Mouse (Mus musculus) stomach, embryonic 16.5 days (tissue): ENCODE results near the gene Hspb8. TPM values are rescaled to one million over a fixed set of nuclear protein-coding genes. Genes with fewer than 3 reads are reported as not detected.
A peak's percentile ranks its signal among the peaks of the same experiment; 100 is the strongest.

ENCODE experiments used
- ATAC-seq: fragments of 200-750 bp; cut with Nextera tagmentation; 2 replicates; pipeline ENCODE4 v1.8.0; 2017; ENCODE audit warnings: moderate number of reproducible peaks, moderate TSS enrichment; ENCODE audit not compliant: insufficient read depth, low FRiP score
- H3K27ac ChIP-seq: fragments of 300-500 bp; sonication (generic); 2 replicates; pipeline ENCODE4 v1.5.1; 2014; ENCODE audit warnings: low read length
- H3K27me3 ChIP-seq: fragments of 300-500 bp; sonication (generic); 2 replicates; pipeline ENCODE4 v1.6.1; 2014; ENCODE audit warnings: low read length, control low read depth, mixed read lengths; ENCODE audit not compliant: control insufficient read depth, insufficient read depth
- H3K36me3 ChIP-seq: fragments of 300-500 bp; sonication (generic); 2 replicates; pipeline ENCODE4 v1.6.1; 2014; ENCODE audit warnings: low read length; ENCODE audit not compliant: control insufficient read depth, insufficient read depth
- H3K4me1 ChIP-seq: fragments of 300-500 bp; sonication (generic); 2 replicates; pipeline ENCODE4 v1.6.1; 2014; ENCODE audit warnings: low read length, control low read depth, mixed read lengths; ENCODE audit not compliant: control insufficient read depth, insufficient read depth
- H3K4me2 ChIP-seq: fragments of 300-500 bp; sonication (generic); 2 replicates; pipeline ENCODE4 v1.6.1; 2014; ENCODE audit warnings: low read depth, low read length, mixed read lengths
- H3K4me3 ChIP-seq: fragments of 300-500 bp; sonication (generic); replicated peaks from 2 replicates; pipeline ENCODE4 v1.5.1; 2014; ENCODE audit warnings: mild to moderate bottlenecking, low read length
- H3K9ac ChIP-seq: fragments of 300-500 bp; sonication (generic); 2 replicates; pipeline ENCODE4 v1.6.1; 2014; ENCODE audit warnings: low read length
- H3K9me3 ChIP-seq: fragments of 300-500 bp; sonication (generic); replicated peaks from 2 replicates; pipeline ENCODE4 v1.6.1; 2016; ENCODE audit warnings: low read length, control low read depth; ENCODE audit not compliant: control insufficient read depth
- WGBS: fragments of 180-500 bp; shearing (Covaris S2); extraction: QIAGEN DNeasy Blood & Tissue Kit; methylation state at CpG from one replicate; pipeline ENCODE4 v1.1.7; 2014; 5-methylcytosine and 5-hydroxymethylcytosine counted together
- polyA plus RNA-seq: library from polyadenylated mRNA; unstranded; fragments of >200 nt; fragmentation: Nextera tagmentation; extraction: Ambion mirVana; gene quantifications from 2 replicates; pipeline ENCODE4 v1.2.1, GENCODE M21; 2015

Gene Hspb8
- polyA plus RNA-seq, 1 experiment from 2014 or later, result 38.5 TPM

- peak overlapping the region; percentile 58 for H3K4me2 ChIP-seq
- H3K36me3 ChIP-seq, result no peaks in the 10 kb centered on the region
- H3K9me3 ChIP-seq, result no peaks in the 10 kb centered on the region
- no peaks in the 10 kb centered on the region for H3K27me3 ChIP-seq
- peak overlapping the region; percentile 46 for H3K4me3 ChIP-seq
- whole genome bisulfite sequencing, result 11% methylated on average over 6 of the region's 6 CpGs
- H3K27ac ChIP-seq, result peak overlapping the region; percentile 94
- peaks cover 50% of the 10 kb centered on the region for H3K4me1 ChIP-seq
- peak; percentile 77 for ATAC-seq
- H3K9ac ChIP-seq, result peak overlapping the region; percentile 71
These were observed 1.9 kb downstream of the Hspb8 start for GRCm38 (mm10) chr5:116420759-116421225.

- ATAC-seq, result no peak
- 97% methylated on average over 1 of the region's 1 CpGs for WGBS
- Histone ChIP-seq H3K9ac (peak overlapping the region; percentile 71), H3K4me2 (peak overlapping the region; percentile 58), H3K36me3 (no peaks in the 10 kb centered on the region), H3K9me3 (no peaks in the 10 kb centered on the region), H3K27me3 (no peaks in the 10 kb centered on the region), H3K27ac (peak overlapping the region; percentile 94), H3K4me1 (peaks cover 52% of the 10 kb centered on the region), H3K4me3 (peak overlapping the region; percentile 46)
These were observed 2.5 kb downstream of the Hspb8 start for GRCm38 (mm10) chr5:116420213-116420612.

DNA sequence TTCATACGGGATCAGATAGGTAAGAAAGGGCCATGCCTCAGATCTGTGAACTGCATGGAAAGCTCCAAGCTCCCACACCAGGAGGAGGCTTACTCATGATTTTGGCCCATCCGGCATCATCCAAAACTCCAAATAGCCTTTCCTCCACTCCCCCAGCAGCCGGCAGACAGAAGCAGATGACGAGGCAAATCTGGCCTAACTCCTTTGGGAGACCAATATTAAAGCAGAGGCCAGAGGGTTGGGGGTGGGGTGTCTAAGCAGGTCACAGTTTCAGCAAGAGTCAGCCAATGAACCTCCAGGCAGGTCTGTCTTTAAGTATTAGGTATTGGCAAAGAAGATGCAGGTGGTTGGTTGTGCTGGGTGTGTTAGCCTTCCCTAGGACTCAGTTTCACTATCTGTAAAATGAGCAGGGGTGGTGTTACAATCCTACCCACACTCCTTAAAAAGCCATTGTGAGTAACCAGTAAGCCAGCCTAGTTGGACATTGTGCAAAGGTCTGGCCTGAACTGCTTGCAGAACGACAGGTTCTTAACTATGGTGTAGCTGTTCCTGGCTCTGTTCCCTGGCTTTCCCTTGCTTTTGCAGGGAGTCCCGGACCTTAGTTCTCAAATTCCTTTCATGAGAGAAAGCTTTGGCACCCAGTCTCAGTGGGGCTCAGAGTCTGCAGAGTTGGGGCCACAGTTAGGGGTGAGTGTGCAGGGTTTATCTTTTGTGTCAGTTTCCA is 3.2 kb downstream of the Hspb8 start:
- Histone ChIP-seq H3K4me1 (peaks cover 49% of the 10 kb centered on the region), H3K4me3 (peak overlapping the region; percentile 46), H3K4me2 (peak overlapping the region; percentile 58), H3K27ac (peak overlapping the region; percentile 94), H3K36me3 (no peaks in the 10 kb centered on the region; the same call in 1 of the 2 replicates), H3K9ac (peak overlapping the region; percentile 65), H3K9me3 (no peaks in the 10 kb centered on the region), H3K27me3 (no peaks in the 10 kb centered on the region)
- 49% methylated on average over 6 of the region's 6 CpGs for WGBS
- ATAC-seq, result no peak

DNA sequence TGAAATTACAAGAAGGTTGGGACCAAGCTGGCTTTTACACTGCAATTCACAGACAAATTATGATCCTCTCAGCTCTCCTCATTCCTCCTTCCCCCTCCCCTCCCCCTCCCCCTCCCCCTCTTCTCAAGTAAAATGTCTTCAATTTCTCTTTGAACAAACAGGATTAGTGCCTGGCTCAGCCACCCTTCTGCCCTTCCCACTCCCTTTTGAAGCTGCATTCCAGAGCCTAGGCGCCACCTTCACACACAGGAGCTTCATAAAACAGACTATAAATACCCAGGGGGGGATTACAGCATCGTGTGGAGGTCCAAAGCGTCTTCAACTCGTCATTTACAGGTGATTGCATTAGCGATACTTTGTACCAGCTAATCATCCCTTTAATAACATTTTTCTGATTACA is 6.5 kb downstream of the Hspb8 start:
- peak overlapping the region; percentile 7; the same call in 1 of the 2 replicates for H3K9ac ChIP-seq
- H3K27ac ChIP-seq, result peak overlapping the region; percentile 77
- ATAC-seq, result no peak
- H3K36me3 ChIP-seq, result no peaks in the 10 kb centered on the region; the same call in 1 of the 2 replicates
- H3K4me3 ChIP-seq, result no peak overlapping the region
- H3K4me2 ChIP-seq, result no peak overlapping the region
- peaks cover 38% of the 10 kb centered on the region for H3K4me1 ChIP-seq
- H3K9me3 ChIP-seq, result no peaks in the 10 kb centered on the region
- no peaks in the 10 kb centered on the region for H3K27me3 ChIP-seq
- WGBS, result 21% methylated on average over 5 of the region's 5 CpGs

DNA sequence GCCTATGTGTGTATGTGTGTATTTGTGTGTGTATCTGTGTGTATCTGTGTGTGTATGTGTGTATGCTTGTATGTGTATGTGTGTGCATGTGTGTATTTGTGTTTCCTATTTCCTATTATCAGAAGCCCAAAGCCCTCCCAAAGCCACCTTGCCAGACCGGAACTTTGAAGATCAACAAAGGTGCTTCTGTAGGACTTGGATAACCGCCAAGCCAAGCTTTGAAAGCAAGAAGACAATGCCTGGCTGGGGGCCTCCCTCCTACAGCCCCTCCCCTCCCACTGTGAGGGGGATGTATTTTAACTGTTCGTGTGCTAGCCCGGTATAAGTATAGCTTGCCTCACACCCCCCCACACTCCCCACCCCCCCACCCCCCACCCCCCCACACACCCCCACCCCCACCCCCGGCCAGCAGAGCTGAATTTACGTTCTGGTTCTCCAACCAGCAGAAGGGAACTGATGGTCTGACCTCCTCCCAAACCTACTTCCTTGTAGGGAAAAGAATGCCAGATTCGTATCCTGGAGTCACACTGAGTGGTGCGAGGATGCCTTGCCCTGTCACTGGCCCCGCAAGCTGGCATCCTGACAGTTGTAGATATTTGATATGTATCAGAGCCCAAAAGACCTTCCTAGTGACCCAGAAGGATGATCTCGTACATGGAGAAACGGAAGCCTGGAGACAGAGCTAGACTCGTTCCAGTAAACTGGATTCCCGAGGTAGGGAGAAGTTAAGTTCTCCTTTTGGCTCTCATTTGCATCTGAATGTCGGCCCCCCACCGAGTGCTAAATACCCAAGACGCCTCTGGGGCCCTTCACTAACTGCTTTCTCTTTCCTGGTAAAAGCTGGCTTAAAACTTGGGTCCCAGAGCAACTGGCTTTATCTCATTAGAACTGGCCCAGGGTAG is 12.7 kb downstream of the Hspb8 start:
- Histone ChIP-seq H3K4me2 (peak overlapping the region; percentile 37), H3K36me3 (no peaks in the 10 kb centered on the region; the same call in 1 of the 2 replicates), H3K9ac (peak overlapping the region; percentile 7; the same call in 1 of the 2 replicates), H3K27ac (peak overlapping the region; percentile 98), H3K9me3 (no peaks in the 10 kb centered on the region), H3K27me3 (no peaks in the 10 kb centered on the region), H3K4me1 (peaks cover 38% of the 10 kb centered on the region), H3K4me3 (peak overlapping the region; percentile 1; the same call in 1 of the 2 replicates)
- WGBS, result 8% methylated on average over 16 of the region's 16 CpGs
- peak; percentile 9; the same call in 1 of the 2 replicates for ATAC-seq

DNA sequence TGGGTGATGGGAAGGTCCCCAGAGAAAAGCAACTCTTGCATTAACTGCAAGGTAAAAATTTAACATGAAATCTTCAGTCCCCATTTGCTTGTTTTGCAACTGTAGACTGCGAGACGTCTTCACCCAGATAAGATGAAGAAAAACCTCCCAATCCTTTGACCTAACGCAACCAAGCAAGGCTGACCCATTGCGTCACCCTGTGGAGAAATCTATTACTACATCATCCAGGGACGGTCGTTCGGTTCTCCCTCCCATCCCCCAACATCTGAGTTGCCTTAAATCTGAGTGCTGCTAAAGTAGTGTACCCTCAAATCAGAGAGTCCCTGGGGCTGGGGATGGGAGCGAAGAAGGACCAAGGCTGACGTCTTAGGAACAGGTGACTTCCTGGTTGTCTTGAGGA is 13.7 kb downstream of the Hspb8 start:
- 64% methylated on average over 9 of the region's 9 CpGs for WGBS
- Histone ChIP-seq H3K27me3 (no peaks in the 10 kb centered on the region), H3K4me1 (peaks cover 38% of the 10 kb centered on the region), H3K4me2 (no peak overlapping the region), H3K27ac (peak overlapping the region; percentile 98), H3K9ac (no peak overlapping the region), H3K4me3 (no peak overlapping the region), H3K36me3 (no peaks in the 10 kb centered on the region), H3K9me3 (no peaks in the 10 kb centered on the region)
- no peak for ATAC-seq

GRCm38 (mm10) chr5:116407936-116408335 is 14.7 kb downstream of the Hspb8 start:
- Histone ChIP-seq H3K4me3 (no peak overlapping the region), H3K36me3 (no peaks in the 10 kb centered on the region), H3K9me3 (no peaks in the 10 kb centered on the region), H3K4me2 (peak overlapping the region; percentile 23; the same call in 1 of the 2 replicates), H3K27me3 (no peaks in the 10 kb centered on the region), H3K9ac (0 out of 2 replicates have a peak overlapping the region, but pooled peaks have one; percentile 49), H3K4me1 (peaks cover 38% of the 10 kb centered on the region), H3K27ac (peak overlapping the region; percentile 98)
- ATAC-seq, result no peak
- WGBS, result 21% methylated on average over 6 of the region's 6 CpGs

GRCm38 (mm10) chr5:116407321-116407720 is 15.3 kb downstream of the Hspb8 start:
- H3K9ac ChIP-seq, result peak overlapping the region; percentile 49; the same call in 1 of the 2 replicates
- no peak overlapping the region for H3K4me3 ChIP-seq
- ATAC-seq, result peak; percentile 83
- peak overlapping the region; percentile 23; the same call in 1 of the 2 replicates for H3K4me2 ChIP-seq
- peaks cover 38% of the 10 kb centered on the region for H3K4me1 ChIP-seq
- H3K27me3 ChIP-seq, result no peaks in the 10 kb centered on the region
- H3K27ac ChIP-seq, result peak overlapping the region; percentile 98
- H3K36me3 ChIP-seq, result no peaks in the 10 kb centered on the region
- H3K9me3 ChIP-seq, result no peaks in the 10 kb centered on the region
- WGBS, result 27% methylated on average over 4 of the region's 4 CpGs
